Mouse (Mus musculus) Muller cell, postnatal 12 days (primary cell): ENCODE measurements around the gene Aco2.

ENCODE experiments used
- DNase-seq: peaks from one replicate; pipeline ENCODE4 v3.0.0-alpha.2; 2015; ENCODE audit errors: inconsistent ontology term

The Aco2 gene

GRCm38 (mm10) chr15:81872262-81873136 lies at the start of gene Aco2:
Gene Aco2 (plus strand): TSS chr15:81872309.
- peak; percentile 98 for DNase-seq

GRCm38 (mm10) chr15:81822631-81823030 lies 49.5 kb upstream of the Aco2 start:
- no peak for DNase-seq

- no peak for DNase-seq
Observed at GRCm38 (mm10) chr15:81824832-81825231, 47.3 kb upstream of the Aco2 start.

GRCm38 (mm10) chr15:81828426-81829207 lies 43.5 kb upstream of the Aco2 start:
- no peak for DNase-seq

- no peak for DNase-seq
Observed at GRCm38 (mm10) chr15:81829208-81829580, 42.9 kb upstream of the Aco2 start.

- no peak for DNase-seq
Observed at GRCm38 (mm10) chr15:81830530-81830929, 41.6 kb upstream of the Aco2 start.

GRCm38 (mm10) chr15:81831136-81831825 lies 40.8 kb upstream of the Aco2 start:
- peak; percentile 85 for DNase-seq

GRCm38 (mm10) chr15:81832219-81832618 lies 39.9 kb upstream of the Aco2 start:
- no peak for DNase-seq

GRCm38 (mm10) chr15:81833481-81833880 lies 38.6 kb upstream of the Aco2 start:
- DNase-seq, result no peak

- DNase-seq, result no peak
Observed at GRCm38 (mm10) chr15:81834171-81834841, 37.8 kb upstream of the Aco2 start.

GRCm38 (mm10) chr15:81835007-81835880 lies 36.9 kb upstream of the Aco2 start:
- no peak for DNase-seq

- peak; percentile 88 for DNase-seq
Observed at GRCm38 (mm10) chr15:81836124-81836821, 35.8 kb upstream of the Aco2 start.

- peak; percentile 59 for DNase-seq
Observed at GRCm38 (mm10) chr15:81836966-81837920, 34.9 kb upstream of the Aco2 start.

- DNase-seq, result peak; percentile 31
Observed at GRCm38 (mm10) chr15:81838554-81839235, 33.4 kb upstream of the Aco2 start.

GRCm38 (mm10) chr15:81839634-81840033 lies 32.5 kb upstream of the Aco2 start:
- DNase-seq, result peak; percentile 92

GRCm38 (mm10) chr15:81840306-81840705 lies 31.8 kb upstream of the Aco2 start:
- no peak for DNase-seq

GRCm38 (mm10) chr15:81842275-81842674 lies 29.8 kb upstream of the Aco2 start:
- DNase-seq, result no peak

GRCm38 (mm10) chr15:81845033-81845625 lies 27.0 kb upstream of the Aco2 start:
- DNase-seq, result no peak
